Mouse (Mus musculus): Measurements from ENCODE around the gene Map4.
"Not testable (repeated sequence)": the region's sequence is repeated elsewhere in the genome, so short reads cannot be mapped to it uniquely, and the experiment has no call there.

Map4 gene

DNA sequence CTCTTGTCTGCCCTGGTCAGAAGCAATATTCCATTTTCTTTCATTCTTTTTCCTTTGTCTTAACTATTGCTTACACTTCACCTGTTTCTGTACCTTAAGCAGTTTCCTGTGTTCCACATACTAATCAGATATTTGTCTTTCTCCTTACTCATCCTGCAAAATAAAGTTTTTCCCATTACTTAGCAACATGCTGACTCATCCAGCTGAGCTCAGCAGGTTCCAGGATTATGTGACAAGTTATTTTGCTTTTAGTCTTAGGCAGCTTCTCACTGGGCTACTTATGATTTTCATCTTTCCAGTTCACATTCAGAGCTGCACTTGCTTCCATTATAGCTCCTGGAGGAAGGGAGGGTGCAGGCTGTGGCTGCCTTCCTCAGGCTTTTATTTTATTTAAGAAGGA lies 133.4 kb downstream of the Map4 start:
- DNase-seq (ENCODE audit: low spot score) = no peak

DNA sequence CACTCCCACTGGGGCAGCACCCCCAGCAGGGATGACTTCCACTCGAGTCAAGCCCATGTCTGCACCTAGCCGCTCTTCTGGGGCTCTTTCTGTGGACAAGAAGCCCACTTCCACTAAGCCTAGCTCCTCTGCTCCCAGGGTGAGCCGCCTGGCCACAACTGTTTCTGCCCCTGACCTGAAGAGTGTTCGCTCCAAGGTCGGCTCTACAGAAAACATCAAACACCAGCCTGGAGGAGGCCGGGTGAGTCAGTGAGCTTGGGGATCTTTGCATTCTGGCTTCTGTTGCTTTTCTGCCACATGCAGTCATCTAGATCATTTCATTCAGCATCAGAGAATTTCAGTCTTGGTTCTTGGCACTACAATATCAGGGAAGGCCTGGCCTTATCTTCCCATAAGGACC lies 137.5 kb downstream of the Map4 start:
- no peak for DNase-seq (ENCODE audit: low spot score)

DNA sequence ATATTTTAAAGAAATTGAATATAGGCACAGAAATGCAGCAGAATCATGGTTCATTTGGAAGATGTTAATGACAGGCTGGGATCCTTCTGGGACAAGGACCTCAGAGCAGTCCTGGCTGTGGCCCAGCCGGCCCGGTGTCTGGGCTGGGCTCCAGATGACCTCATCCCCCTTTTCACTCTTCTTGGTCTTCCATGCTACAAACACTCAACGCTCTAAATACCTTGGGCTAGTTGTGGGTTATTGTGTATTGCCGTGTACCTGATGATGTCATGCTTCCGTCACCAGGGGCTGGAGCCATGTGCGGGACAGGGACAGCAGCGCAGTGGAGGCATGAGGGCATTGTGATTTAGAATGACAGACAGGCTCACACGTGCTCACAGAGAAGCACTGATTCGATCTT lies 139.1 kb downstream of the Map4 start:
- no peak for DNase-seq (ENCODE audit: low spot score)

DNA sequence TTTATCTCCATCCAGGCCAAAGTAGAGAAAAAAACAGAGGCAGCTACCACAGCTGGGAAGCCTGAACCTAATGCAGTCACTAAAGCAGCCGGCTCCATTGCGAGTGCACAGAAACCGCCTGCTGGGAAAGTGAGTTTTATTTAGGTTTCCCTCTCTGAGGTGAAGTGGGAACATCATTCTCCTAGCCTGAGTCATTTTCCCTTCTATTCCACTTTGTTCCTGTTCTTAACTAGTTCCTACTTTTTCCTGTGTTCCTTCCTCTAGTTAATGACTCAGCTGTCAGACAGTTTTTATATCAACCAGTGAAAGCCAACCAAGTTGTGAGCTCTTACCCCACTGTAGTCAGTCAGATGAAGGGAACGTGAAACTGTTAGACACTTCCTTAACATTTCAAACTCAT lies 139.8 kb downstream of the Map4 start:
- no peak for DNase-seq (ENCODE audit: low spot score)

DNA sequence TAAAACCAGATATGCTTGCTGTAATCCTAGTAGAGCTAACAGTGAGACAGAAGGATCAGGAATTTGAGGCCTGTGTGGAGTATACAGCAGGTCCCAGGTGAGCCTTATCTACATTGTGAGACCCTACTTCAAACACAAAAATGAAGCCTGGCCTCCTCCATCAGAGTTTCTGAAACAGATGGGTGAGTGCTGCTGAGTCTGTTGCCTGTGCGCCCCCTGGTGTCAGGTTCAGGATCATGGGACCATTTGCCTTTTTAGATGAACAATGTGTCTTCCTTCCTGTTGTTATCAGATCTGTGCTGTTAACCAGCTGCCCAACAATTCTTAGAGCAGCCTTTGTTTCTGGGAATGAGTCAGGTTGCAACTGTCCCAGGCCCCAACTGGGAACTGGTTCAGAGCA lies 140.6 kb downstream of the Map4 start:
- DNase-seq (ENCODE audit: low spot score) = peak; percentile 63

DNA sequence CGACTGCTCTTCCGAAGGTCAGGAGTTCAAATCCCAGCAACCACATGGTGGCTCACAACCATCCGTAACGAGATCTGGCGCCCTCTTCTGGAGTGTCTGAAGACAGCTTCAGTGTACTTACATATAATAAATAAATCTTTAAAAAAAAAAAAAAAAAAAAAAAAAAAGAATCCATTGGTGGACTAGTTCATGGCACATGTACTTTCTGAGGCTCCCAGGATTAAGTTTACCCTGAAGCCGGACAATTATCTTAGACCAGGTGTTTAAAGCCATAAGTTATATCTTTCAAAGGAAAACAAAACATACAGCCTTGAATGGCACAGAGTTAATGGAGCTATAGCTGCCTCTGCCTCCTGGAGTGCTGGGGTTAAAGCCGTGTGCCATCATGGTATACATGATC lies 145.2 kb downstream of the Map4 start:
- DNase-seq (ENCODE audit: low spot score) = not testable (repeated sequence)

DNA sequence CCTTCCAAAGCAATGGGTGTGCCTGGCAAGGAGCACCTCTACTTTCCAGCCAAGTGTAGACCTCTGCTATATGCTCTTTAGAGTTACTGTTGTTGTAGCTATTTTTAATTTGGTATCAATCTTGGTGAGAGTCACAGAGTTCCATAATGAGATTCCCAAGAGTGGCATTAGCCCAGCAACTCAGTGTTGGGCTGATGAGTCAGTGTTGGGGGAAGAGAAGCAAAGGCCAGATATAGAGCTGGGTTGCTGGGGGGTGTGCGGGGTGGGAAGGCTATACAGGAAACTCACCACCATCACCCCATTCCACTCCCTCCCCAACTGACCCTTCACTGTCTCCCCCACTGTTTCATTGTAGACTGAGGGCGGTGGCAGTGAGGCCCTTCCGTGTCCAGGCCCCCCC lies 149.8 kb downstream of the Map4 start:
- DNase-seq (ENCODE audit: low spot score) = no peak

DNA sequence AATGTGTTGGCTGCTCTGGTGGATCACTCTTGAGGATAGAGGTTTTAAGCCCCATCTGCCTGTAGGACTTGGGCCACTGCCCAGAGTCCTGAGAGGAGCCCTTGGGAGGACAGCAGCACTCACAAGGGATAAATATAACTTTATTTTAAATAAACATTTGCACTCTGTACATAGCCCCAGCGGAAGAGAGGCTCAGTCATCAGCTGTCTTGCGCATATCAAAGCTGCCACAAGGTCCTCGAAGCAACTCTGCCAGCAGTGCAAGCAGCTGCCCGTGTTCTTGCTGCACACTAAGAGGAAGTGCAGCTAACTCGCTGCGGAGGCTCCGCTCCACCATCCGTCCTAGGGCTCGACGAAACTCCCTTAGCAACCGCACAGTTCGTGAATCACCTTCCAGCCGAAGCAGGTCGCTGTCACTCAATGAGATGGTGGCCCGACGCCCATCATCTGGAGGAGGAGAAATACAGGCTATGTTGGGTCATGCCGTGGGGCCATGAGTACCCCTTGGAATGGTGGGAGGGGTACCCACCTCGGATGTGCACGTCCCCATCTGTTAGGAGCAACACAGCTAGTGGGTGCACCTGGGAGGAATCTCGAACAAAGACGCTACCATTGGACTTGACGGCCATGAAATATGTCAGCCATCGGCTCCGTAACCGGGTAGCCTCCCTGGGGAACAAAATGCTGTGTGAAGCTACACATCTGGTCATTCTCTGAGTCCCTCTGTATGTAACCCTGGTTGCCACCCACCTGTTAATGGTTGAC lies 153.1 kb downstream of the Map4 start:
- DNase-seq (ENCODE audit: low spot score) = no peak

DNA sequence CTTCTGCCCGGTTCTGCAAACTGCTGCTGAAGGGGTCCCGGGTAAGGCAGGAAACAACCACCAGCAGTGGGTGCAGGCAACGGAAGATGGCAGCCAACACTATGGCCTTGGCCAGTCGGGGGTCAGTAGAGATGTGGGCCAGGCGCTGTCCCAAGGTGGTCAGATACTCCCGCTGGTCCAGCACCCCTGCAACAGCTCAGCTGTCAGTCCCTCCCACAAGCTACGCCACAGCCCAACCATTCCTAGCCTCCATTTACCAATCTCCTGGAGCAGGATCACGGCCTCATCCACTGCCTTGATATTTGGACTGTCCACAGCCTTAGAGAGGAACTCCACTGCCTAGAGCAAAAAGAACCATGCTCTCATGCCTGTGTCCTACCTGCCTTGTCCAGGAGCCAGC lies 154.4 kb downstream of the Map4 start:
- no peak for DNase-seq (ENCODE audit: low spot score)

DNA sequence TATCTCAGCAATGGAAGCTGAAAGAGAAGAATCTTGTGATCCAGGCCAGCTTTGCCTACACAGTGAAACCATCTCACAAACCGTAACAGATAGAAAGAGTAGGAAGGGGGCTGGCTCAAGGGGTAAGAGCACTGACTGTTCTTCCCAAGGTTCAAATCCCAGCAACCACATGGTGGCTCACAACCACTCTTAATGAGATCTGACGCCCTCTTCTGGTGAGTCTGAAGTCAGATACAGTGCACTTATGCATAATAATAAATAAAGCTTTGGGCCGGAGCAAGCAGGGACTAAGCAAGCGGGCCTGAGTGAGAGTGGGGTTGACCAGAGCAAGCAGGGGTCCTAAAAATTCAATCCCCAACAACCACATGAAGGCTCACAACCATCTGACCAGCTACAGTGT lies 162.0 kb downstream of the Map4 start:
- DNase-seq (ENCODE audit: low spot score) = no peak

DNA sequence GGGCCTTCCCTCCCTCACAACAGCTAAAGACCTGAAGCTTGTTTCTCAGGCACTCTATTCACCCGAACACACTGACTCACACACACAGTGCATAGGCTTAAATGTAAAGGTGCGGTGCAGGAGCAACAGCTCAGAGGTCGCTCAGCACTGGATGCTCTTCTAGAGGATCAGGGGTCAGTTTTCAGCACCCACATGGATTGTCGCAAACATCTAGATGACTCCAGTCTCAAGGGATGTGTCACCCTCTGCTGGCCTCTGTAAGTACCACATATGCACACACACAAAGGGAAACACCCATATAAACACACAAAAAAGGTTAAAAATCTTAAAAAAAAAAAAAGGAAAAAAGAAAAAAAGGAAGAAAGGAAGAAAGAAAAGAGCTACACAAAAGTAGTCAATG lies 163.5 kb downstream of the Map4 start:
- DNase-seq (ENCODE audit: low spot score) = no peak

DNA sequence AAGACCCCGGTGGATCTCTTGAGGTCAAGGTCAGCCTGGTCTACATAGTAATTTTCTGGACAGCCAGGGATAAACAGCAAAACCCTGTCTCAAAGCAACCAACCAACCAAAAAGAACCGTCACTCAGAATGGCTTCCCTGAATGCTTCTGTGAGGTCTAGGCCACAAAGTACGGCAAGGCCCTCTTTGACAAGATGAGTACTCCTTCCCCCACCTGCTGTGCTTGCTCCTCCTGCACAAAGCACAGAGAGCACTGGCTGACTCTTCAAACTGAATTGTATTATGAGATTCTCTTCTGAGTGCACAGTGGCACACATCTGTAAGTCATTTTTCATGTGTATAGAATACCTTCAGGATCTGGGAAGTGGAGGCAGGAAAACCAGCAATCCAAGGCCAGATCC lies 166.5 kb downstream of the Map4 start:
- no peak for DNase-seq (ENCODE audit: low spot score)

DNA sequence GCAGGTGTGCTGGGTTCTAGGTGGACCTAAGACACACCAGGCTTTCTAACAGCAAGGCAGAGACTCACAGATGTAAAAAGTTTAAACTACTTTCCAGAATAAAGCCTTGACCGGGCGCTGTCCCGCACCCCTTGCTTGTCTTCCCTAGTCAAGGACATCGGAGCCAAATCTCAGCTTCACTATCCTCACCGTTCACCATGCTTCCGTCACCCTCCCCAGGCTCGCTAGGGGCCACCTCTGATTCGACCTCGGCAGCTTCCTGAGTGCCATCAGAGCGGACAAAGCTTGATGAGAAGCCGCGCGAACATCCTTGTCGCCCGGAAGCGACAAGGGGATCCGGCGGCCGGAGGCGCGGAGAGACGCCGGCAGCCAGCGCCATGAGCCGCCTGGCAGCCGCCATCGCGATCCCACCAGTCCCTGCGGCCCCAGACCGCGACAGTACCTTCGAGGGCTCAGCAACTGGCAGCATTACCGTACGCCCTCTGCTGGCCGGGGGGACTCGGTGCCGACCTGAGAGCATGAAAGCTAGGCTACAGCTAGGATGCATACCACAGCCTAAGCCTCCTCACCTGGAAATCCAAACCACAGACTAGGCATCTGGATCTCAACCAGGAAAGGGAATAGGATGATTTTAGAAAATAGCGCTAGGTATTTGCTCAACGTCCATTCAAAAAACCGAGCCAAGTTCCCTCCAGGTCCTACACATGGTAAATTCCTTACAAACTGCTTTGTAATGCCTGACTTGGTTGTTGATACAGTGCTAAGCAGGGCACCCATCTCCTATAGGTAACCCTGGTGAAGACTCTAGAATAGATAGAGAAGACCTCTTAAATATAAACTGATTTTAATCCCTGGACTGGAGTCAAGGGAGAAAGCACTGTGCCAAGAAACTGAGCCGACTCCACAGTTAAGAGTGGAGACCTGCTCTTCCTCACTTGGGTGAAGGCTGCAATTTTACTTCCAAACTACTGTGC lies 169.7 kb downstream of the Map4 start:
- peak; percentile 86 for DNase-seq (ENCODE audit: low spot score)

DNA sequence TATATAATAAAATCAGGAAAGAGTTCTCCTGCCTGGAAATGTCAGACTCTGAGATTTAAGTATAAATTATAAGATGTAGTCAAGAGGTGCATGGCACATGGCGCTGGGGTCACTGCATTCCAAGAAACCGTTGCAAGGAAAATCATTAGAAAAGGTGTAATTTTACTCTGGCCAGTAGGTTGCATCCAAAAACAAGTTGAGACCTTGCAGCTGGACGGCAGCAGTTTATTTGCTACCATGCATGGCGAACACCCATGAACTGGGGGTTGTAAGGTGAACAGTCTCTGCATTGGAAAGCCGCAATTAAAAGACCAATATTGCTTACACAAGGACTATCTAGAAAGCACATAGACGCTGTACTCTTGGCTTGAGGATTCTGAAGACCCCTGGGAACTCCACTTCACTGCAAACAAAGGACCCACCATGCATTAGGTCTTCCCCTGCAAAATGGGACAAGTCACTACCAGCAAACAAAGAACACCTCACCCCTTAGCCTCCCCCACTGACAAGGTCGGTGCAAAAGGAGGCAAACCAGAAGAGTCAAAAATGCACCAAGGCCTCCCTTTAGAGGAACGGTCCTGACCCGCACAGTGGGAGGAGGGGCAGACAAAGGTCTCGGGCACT lies 185.2 kb downstream of the Map4 start:
- DNase-seq (ENCODE audit: low spot score) = no peak

DNA sequence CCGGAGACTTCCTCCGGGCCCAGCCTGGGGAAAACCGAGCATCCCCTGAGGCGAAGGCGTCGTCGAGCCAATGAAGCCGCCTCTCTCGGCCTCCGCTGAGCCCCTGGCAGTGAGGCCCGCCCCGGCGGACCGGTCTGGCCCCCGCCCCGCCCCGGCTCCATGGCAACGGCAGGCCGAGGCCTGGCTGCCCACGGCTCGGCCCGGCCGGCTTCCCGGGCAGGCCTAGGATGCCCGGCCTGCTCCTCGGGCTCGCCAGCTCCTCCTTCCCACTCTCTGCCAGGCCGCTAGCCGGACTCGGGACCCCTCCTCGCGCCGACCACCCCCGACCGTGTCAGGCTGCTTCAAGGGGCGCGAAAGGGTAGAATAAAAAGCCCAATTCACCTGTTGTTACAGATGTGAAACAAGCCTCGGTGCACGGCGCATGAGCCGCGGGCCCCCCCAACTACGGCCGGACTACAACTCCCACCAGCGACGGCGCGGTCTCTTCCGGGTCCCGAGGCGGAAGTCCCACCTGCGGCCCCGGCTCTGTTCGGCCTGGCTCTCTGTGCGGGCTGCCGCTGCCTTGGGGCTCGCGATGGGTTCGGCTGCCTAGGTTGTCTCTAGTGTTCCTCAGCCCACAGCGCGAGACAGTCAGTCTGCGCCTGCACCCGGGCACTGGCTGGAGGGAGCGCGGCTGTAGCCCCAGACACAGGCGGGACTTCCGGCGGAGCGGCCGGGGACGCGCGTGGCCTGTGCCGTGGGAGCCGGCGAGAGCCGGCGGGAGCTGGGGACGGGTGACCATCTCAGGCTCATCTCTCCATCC lies 185.9 kb downstream of the Map4 start, which contains the start of gene Smarcc1:
Gene Smarcc1, plus strand, starts transcription at position 732 of the 802 bp plus-strand sequence.
- peak; percentile 81 for DNase-seq (ENCODE audit: low spot score)

DNA sequence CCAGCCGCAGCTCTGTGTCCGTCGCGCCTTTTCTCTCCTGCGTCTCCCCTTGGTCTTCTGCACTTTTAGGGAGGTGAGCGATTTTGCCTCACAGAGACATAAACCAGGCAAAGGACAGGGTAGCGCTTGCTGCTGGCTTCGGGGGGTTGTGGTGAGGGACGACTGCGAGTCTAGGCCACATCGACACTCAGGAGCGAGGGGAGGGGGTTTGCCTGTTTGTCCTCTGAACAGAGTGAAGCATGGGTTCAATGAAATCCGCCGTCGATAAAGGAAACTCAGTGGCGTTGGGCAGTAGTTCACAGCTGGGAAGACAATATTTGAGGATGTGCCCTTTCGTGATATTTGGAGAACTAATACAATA lies 186.5 kb downstream of the Map4 start, which contains the start of gene Dhx30:
Gene Dhx30, minus strand, starts transcription at position 52 of the 361 bp plus-strand sequence.
- no peak for DNase-seq (ENCODE audit: low spot score)

DNA sequence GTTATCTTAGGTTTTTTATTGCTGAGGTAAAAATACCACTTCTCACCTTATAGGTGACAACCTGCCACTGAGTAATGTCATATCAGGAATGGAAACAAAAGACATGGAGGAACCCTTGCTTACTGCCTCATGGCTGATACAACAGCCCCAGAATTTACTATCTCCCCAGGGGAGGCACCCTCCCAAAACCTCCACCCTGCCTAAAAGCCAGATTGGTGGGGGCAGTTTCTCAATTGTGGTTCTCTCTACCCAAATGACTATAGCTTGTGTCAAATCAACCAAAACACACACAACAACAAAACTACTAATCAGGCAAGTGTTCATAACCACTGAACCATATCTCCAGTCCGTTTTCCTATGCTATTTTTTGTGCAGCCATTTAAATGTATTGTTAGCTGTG lies 187.0 kb downstream of the Map4 start:
- DNase-seq (ENCODE audit: low spot score) = no peak

DNA sequence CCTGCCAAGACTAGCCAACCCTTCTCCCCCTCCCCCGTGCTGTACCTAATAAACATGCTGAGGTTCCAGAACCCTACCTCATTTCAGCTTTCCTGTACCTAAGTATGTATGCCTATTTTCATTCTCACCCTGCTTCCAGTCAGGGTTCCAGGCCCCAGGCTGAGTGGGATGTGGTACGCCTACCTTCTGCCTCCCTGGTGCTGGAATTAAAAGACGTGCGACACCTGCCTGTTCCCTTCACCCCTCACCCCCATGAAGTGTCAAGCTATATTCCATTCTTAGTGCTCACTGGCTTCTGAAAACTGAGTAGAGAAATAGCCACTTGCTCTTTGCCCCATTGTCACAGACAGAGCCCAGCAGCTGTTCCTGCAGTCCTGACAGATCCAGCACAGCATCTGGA lies 190.2 kb downstream of the Map4 start:
- no peak for DNase-seq (ENCODE audit: low spot score)

DNA sequence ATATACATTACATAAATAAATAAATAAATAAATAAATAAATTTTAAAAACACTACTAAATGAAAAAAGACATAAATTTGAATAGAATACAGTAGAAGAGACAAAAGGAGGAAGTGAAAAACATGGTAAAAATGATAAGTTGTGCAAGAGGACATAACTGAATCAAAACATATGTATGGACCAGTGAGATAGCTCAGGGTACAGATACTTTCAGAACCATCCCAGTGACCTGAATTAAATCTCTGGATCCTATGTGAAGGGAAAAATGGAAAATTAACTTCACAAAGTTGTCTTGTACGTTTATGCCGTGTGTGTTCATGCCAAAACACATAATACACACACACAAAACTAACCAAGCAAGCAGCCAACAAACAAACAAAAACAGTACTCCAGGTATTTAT lies 192.1 kb downstream of the Map4 start:
- no peak for DNase-seq (ENCODE audit: low spot score)

DNA sequence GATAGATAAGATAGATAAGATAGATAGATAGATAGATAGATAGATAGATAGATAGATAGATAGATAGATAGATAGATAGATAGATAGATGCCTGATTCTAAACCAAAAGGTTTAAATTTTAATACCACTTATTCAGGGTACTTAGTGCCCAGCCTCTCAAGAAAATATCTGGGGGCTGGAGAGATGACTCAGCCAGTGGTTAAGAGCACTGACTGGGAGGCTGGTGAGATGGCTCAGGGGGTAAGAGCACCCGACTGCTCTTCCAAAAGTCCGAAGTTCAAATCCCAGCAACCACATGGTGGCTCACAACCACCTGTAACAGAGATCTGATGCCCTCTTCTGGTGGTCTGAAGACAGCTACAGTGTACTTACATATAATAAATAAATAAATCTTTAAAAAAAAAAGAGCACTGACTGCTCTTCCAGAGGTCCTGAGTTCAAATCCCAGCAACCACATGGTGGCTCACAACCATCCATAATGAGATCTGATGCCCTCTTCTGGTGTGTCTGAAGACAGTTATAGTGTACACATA lies 192.8 kb downstream of the Map4 start:
- not testable (repeated sequence) for DNase-seq (ENCODE audit: low spot score)

DNA sequence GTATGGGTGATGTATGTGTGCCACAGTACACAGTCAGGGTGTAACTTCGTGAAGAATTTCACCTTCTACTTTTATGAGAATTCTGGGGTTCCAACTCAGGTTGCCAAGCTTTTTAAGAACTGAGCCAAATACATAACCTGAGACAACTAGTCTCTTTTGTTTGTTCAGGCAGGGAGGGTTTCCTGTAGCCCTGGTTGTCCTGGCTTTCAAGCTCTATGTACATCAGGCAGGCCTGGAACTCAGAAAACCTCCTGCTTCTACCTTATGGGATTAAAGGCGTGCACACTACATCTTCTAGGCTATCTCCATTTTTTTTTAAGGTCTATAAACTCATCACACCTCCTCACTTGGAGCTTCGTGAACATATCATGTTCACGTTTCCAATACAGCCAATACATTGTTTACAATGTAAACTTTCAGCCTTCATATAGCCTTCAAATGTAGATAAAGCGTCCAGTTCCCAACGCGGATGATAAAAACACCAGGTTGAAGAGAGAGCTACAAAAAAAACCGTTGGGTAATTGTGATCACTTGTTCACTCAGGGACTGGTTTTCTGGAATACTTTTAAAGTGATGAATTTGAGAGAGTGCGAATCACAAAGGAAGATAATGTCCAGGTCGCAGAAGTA lies 199.8 kb downstream of the Map4 start:
- DNase-seq (ENCODE audit: low spot score) = no peak

Measured in c-Kit-positive CD71-positive TER-119-positive erythroid progenitor cells, embryonic 14.5 days (primary cell).